In genomic region chr9:44966815-44967242, GRCm38 (mm10) we compare ENCODE assay signal across 8 mouse cellular contexts. TPM values are rescaled to one million over a fixed set of nuclear protein-coding genes. Genes with fewer than 3 reads are reported as not detected.
DNase-seq lines count a peak whose midpoint lies in the region; ATAC-seq and TF ChIP-seq lines count a peak whose summit lies in the region.

No protein-coding gene starts in this region.

- DNase-seq in hindbrain, embryonic 10.5 days (ENCODE audit: low spot score) = peak; percentile 73
- DNase-seq in brain, adult 2 months (ENCODE audit: low read depth, low spot score) = peak; percentile 90
- peak; percentile 56 to 60 for DNase-seq in left cerebral cortex, postnatal 14 days (ENCODE audit: low spot score in 2 of 2)

- no peak for ATAC-seq in hindbrain, embryonic 12.5 days (ENCODE audit: low FRiP score)
- peak; percentile 70 for ATAC-seq in erythroid progenitor cell, adult 5-6 weeks (replicated peaks; ENCODE audit: low FRiP score, poor library complexity, severe bottlenecking)
- peak; percentile 59 for ATAC-seq in inflammation-experienced regulatory T-cells, adult 6 months
- peak; percentile 45 for ATAC-seq in stomach, embryonic 16.5 days (ENCODE audit: insufficient read depth, low FRiP score)

- H3K36me3 ChIP-seq in hindbrain, embryonic 10.5 days = peaks cover 14% of the 10 kb centered on the region
- H3K36me3 ChIP-seq in hindbrain, embryonic 12.5 days = 0 out of 2 replicates have a peak, but pooled peaks cover 7% of the 10 kb centered on the region
- H3K36me3 ChIP-seq in myocyte (ENCODE audit: control insufficient read depth, insufficient read depth) = peaks cover 3% of the 10 kb centered on the region
- no peaks in the 10 kb centered on the region for H3K36me3 ChIP-seq in stomach, embryonic 16.5 days (ENCODE audit: control insufficient read depth, insufficient read depth, low read length)

- 27% methylated on average over 3 of the region's 3 CpGs for WGBS in hindbrain, embryonic 10.5 days
- WGBS in hindbrain, embryonic 12.5 days = 28% methylated on average over 3 of the region's 3 CpGs
- WGBS in stomach, embryonic 16.5 days = 26% methylated on average over 3 of the region's 3 CpGs

- TF ChIP-seq POLR2A in myocyte (IDR thresholded peaks at IDR 0.05; ENCODE audit: insufficient read length, low read depth) = no peak

- H3K4me1 ChIP-seq in hindbrain, embryonic 10.5 days (replicated peaks) = peaks cover 21% of the 10 kb centered on the region
- H3K4me1 ChIP-seq in hindbrain, embryonic 12.5 days = peaks cover 13% of the 10 kb centered on the region
- peaks cover 10% of the 10 kb centered on the region for H3K4me1 ChIP-seq in stomach, embryonic 16.5 days (ENCODE audit: control insufficient read depth, insufficient read depth, low read length)

- H3K9ac ChIP-seq in hindbrain, embryonic 12.5 days = no peak overlapping the region
- no peak overlapping the region for H3K9ac ChIP-seq in stomach, embryonic 16.5 days (ENCODE audit: low read length)

- intact Hi-C loops in left cerebral cortex, postnatal 14 days (cut with DNase I) = loop anchor here (5.0 kb wide), 2 partner anchors 90 to 180 kb away; partner anchors contain the start of gene Mpzl3

- H3ac ChIP-seq in myocyte (ENCODE audit: control insufficient read depth, insufficient read length) = no peak overlapping the region

- H3K79me2 ChIP-seq in myocyte (ENCODE audit: control insufficient read depth, insufficient read depth) = peaks cover 20% of the 10 kb centered on the region

- no peaks in the 10 kb centered on the region for H3K27me3 ChIP-seq in hindbrain, embryonic 10.5 days (ENCODE audit: insufficient read depth, poor library complexity, severe bottlenecking)
- 0 out of 2 replicates have a peak, but pooled peaks cover 4% of the 10 kb centered on the region for H3K27me3 ChIP-seq in hindbrain, embryonic 12.5 days
- H3K27me3 ChIP-seq in myocyte (ENCODE audit: control insufficient read depth, insufficient read depth, insufficient read length) = peaks cover 11% of the 10 kb centered on the region
- H3K27me3 ChIP-seq in stomach, embryonic 16.5 days (ENCODE audit: control insufficient read depth, insufficient read depth, low read length) = no peaks in the 10 kb centered on the region

- H3K4me2 ChIP-seq in hindbrain, embryonic 12.5 days (replicated peaks) = no peak overlapping the region
- H3K4me2 ChIP-seq in myocyte (ENCODE audit: low read depth) = peak overlapping the region; percentile 92
- no peak overlapping the region for H3K4me2 ChIP-seq in stomach, embryonic 16.5 days (ENCODE audit: low read depth, low read length)

- H3K27ac ChIP-seq in hindbrain, embryonic 10.5 days = no peak overlapping the region
- H3K27ac ChIP-seq in hindbrain, embryonic 12.5 days = no peak overlapping the region
- H3K27ac ChIP-seq in stomach, embryonic 16.5 days (ENCODE audit: low read length) = no peak overlapping the region

- no peaks in the 10 kb centered on the region for H3K9me3 ChIP-seq in hindbrain, embryonic 10.5 days
- H3K9me3 ChIP-seq in hindbrain, embryonic 12.5 days (replicated peaks) = no peaks in the 10 kb centered on the region
- no peaks in the 10 kb centered on the region for H3K9me3 ChIP-seq in stomach, embryonic 16.5 days (replicated peaks; ENCODE audit: control insufficient read depth, low read length)

- no peak overlapping the region for H3K4me3 ChIP-seq in hindbrain, embryonic 10.5 days
- no peak overlapping the region for H3K4me3 ChIP-seq in hindbrain, embryonic 12.5 days
- no peak overlapping the region for H3K4me3 ChIP-seq in myocyte
- H3K4me3 ChIP-seq in stomach, embryonic 16.5 days (replicated peaks; ENCODE audit: low read length) = no peak overlapping the region

TF ChIP-seq in myocyte, 11 proteins besides CTCF, POLR2A, EP300 and RAD21:
- TF ChIP-seq CEBPB (IDR thresholded peaks at IDR 0.05; ENCODE audit: insufficient read depth, poor library complexity, severe bottlenecking) = no peak
- TF ChIP-seq POLR2AphosphoS2 (IDR thresholded peaks at IDR 0.05; ENCODE audit: insufficient read length, low read depth) = no peak
- no peak for TF ChIP-seq TCF12 (IDR thresholded peaks at IDR 0.05; ENCODE audit: insufficient read depth, poor library complexity, severe bottlenecking)

RNA-seq across cellular contexts. Expression of gene Ube4a, which starts 1.4 kb away (rescaled TPM):
- 22.7 and 25.0 TPM in 2 replicates for polyA plus RNA-seq in hindbrain, embryonic 10.5 days (2016; fragmentation: Nextera tagmentation; extraction: Ambion mirVana)
- polyA plus RNA-seq in hindbrain, embryonic 12.5 days (2016; fragmentation: Nextera tagmentation; extraction: Ambion mirVana) = 36.0 and 40.4 TPM in 2 replicates
- 41.1 and 41.8 TPM in 2 replicates for total RNA-seq in erythroid progenitor cell, adult 5-6 weeks (2015; ENCODE audit: low replicate concordance)
- total RNA-seq in erythroid progenitor cell, adult 5-6 weeks (2017; ENCODE audit: low replicate concordance) = 33.1 and 35.5 TPM in 2 replicates
- polyA plus RNA-seq in inflammation-experienced regulatory T-cells, adult 6 months (2017; shearing (Covaris generic)) = 10 to 100 TPM; 25.5 to 40.2 (median 34.4) TPM
- total RNA-seq in left cerebral cortex, postnatal 14 days (2021) = 10 to 100 TPM; 77.6 to 79.8 TPM
- polyA plus RNA-seq in myocyte (2012; fragmentation: generic; extraction: Trizol) = 13.3 TPM
- 24.8 and 27.5 TPM in 2 replicates for polyA plus RNA-seq in stomach, embryonic 16.5 days (2015; fragmentation: Nextera tagmentation; extraction: Ambion mirVana)

RNA-seq across cellular contexts. Expression of gene Cd3g, which starts 13.4 kb away (rescaled TPM):
- polyA plus RNA-seq in hindbrain, embryonic 10.5 days (2016; fragmentation: Nextera tagmentation; extraction: Ambion mirVana) = 0.31 TPM in 1 of 2 replicates, not detected in the other
- polyA plus RNA-seq in hindbrain, embryonic 12.5 days (2016; fragmentation: Nextera tagmentation; extraction: Ambion mirVana) = not detected in 2 replicates
- total RNA-seq in erythroid progenitor cell, adult 5-6 weeks (2015; ENCODE audit: low replicate concordance) = 6.3 and 14.1 TPM in 2 replicates
- 15.0 and 15.1 TPM in 2 replicates for total RNA-seq in erythroid progenitor cell, adult 5-6 weeks (2017; ENCODE audit: low replicate concordance)
- 1,000 to 10,000 TPM; 1,536 to 1,970 (median 1,828) TPM for polyA plus RNA-seq in inflammation-experienced regulatory T-cells, adult 6 months (2017; shearing (Covaris generic))
- not detected for total RNA-seq in left cerebral cortex, postnatal 14 days (2021)
- polyA plus RNA-seq in myocyte (2012; fragmentation: generic; extraction: Trizol) = 0.06 TPM
- polyA plus RNA-seq in stomach, embryonic 16.5 days (2015; fragmentation: Nextera tagmentation; extraction: Ambion mirVana) = 0.75 and 0.76 TPM in 2 replicates

RNA-seq across cellular contexts. Expression of gene Cd3d, which starts 14.8 kb away (rescaled TPM):
- not detected in 2 replicates for polyA plus RNA-seq in hindbrain, embryonic 10.5 days (2016; fragmentation: Nextera tagmentation; extraction: Ambion mirVana)
- not detected in 2 replicates for polyA plus RNA-seq in hindbrain, embryonic 12.5 days (2016; fragmentation: Nextera tagmentation; extraction: Ambion mirVana)
- 2.5 and 2.9 TPM in 2 replicates for total RNA-seq in erythroid progenitor cell, adult 5-6 weeks (2015; ENCODE audit: low replicate concordance)
- total RNA-seq in erythroid progenitor cell, adult 5-6 weeks (2017; ENCODE audit: low replicate concordance) = 5.8 TPM in 1 of 2 replicates, not detected in the other
- polyA plus RNA-seq in inflammation-experienced regulatory T-cells, adult 6 months (2017; shearing (Covaris generic)) = 1,000 to 10,000 TPM in 1 of 3 experiments, 100 to 1,000 TPM in 2; 684 to 1,006 (median 966) TPM
- not detected for total RNA-seq in left cerebral cortex, postnatal 14 days (2021)
- polyA plus RNA-seq in myocyte (2012; fragmentation: generic; extraction: Trizol) = not detected
- polyA plus RNA-seq in stomach, embryonic 16.5 days (2015; fragmentation: Nextera tagmentation; extraction: Ambion mirVana) = 0.19 TPM in 1 of 2 replicates, not detected in the other

RNA-seq across cellular contexts. Expression of gene Cd3e, which starts 42.6 kb away (rescaled TPM):
- polyA plus RNA-seq in hindbrain, embryonic 10.5 days (2016; fragmentation: Nextera tagmentation; extraction: Ambion mirVana) = not detected in 2 replicates
- 0.22 TPM in 1 of 2 replicates, not detected in the other for polyA plus RNA-seq in hindbrain, embryonic 12.5 days (2016; fragmentation: Nextera tagmentation; extraction: Ambion mirVana)
- 7.2 and 23.9 TPM in 2 replicates for total RNA-seq in erythroid progenitor cell, adult 5-6 weeks (2015; ENCODE audit: low replicate concordance)
- 1.0 and 6.5 TPM in 2 replicates for total RNA-seq in erythroid progenitor cell, adult 5-6 weeks (2017; ENCODE audit: low replicate concordance)
- polyA plus RNA-seq in inflammation-experienced regulatory T-cells, adult 6 months (2017; shearing (Covaris generic)) = 1,000 to 10,000 TPM in 2 of 3 experiments, 100 to 1,000 TPM in 1; 995 to 1,814 (median 1,394) TPM
- not detected for total RNA-seq in left cerebral cortex, postnatal 14 days (2021)
- not detected for polyA plus RNA-seq in myocyte (2012; fragmentation: generic; extraction: Trizol)
- 0.95 and 1.6 TPM in 2 replicates for polyA plus RNA-seq in stomach, embryonic 16.5 days (2015; fragmentation: Nextera tagmentation; extraction: Ambion mirVana)

RNA-seq across cellular contexts. Expression of gene Atp5l, which starts 46.3 kb away (rescaled TPM):
- polyA plus RNA-seq in hindbrain, embryonic 10.5 days (2016; fragmentation: Nextera tagmentation; extraction: Ambion mirVana) = 599 and 650 TPM in 2 replicates
- 489 and 578 TPM in 2 replicates for polyA plus RNA-seq in hindbrain, embryonic 12.5 days (2016; fragmentation: Nextera tagmentation; extraction: Ambion mirVana)
- 236 and 252 TPM in 2 replicates for total RNA-seq in erythroid progenitor cell, adult 5-6 weeks (2015; ENCODE audit: low replicate concordance)
- 17.0 and 145 TPM in 2 replicates for total RNA-seq in erythroid progenitor cell, adult 5-6 weeks (2017; ENCODE audit: low replicate concordance)
- polyA plus RNA-seq in inflammation-experienced regulatory T-cells, adult 6 months (2017; shearing (Covaris generic)) = 100 to 1,000 TPM; 468 to 593 (median 553) TPM
- total RNA-seq in left cerebral cortex, postnatal 14 days (2021) = 100 to 1,000 TPM; 372 to 384 TPM
- polyA plus RNA-seq in myocyte (2012; fragmentation: generic; extraction: Trizol) = 773 TPM
- polyA plus RNA-seq in stomach, embryonic 16.5 days (2015; fragmentation: Nextera tagmentation; extraction: Ambion mirVana) = 660 and 783 TPM in 2 replicates

Comparison
In these comparisons a context has a peak if more than half of its experiments do, and no peak if none do; other contexts are left out.
1. RNA of gene Cd3g, which starts 13.4 kb away (polyA plus RNA-seq): 1,536 to 1,970 TPM in inflammation-experienced regulatory T-cells, adult 6 months; 0.75 to 0.76 TPM in stomach, embryonic 16.5 days, not detected in hindbrain, embryonic 12.5 days, 0.06 TPM in myocyte (single experiment) and 0.31 TPM in hindbrain, embryonic 10.5 days; every median in the first group is over 100 times any median in the second.
2. RNA of gene Cd3d, which starts 14.8 kb away (polyA plus RNA-seq): 684 to 1,006 TPM in inflammation-experienced regulatory T-cells, adult 6 months; 0.19 TPM in stomach, embryonic 16.5 days, not detected in hindbrain, embryonic 10.5 days, not detected in hindbrain, embryonic 12.5 days and not detected in myocyte (single experiment); every median in the first group is over 100 times any median in the second.
3. Peak in every context shown above with its lines, with median percentiles within 50 percentile points of each other: DNase-seq.